ENCODE assay signal across 10 mouse cellular contexts in genomic region chr17:83782740-83783139, GRCm38 (mm10).
DNase-seq lines count a peak whose midpoint lies in the region; ATAC-seq and TF ChIP-seq lines count a peak whose summit lies in the region.
"Had no signal": no experiment of that assay in that cellular context is flagged by ENCODE, and none has a peak within 500 bp of the region (broad histone marks: within the 10 kb centered on the region; RNA-seq: fewer than 3 reads in every experiment).

No protein-coding gene starts in this region.

- no peak overlapping the region for H3K4me3 ChIP-seq in limb, embryonic 11.5 days (ENCODE audit: low read depth, low read length)
- no peak overlapping the region for H3K4me3 ChIP-seq in limb, embryonic 10.5 days
- H3K4me3 ChIP-seq in embryonic facial prominence, embryonic 11.5 days (ENCODE audit: low read depth, low read length): no peak overlapping the region
- no peak overlapping the region for H3K4me3 ChIP-seq in limb, embryonic 12.5 days (replicated peaks)
- H3K4me3 ChIP-seq in gastrocnemius, adult 2 months: no peak overlapping the region

- no peak for TF ChIP-seq CTCF in gastrocnemius, adult 2 months (IDR thresholded peaks at IDR 0.05)

- H3K27me3 ChIP-seq in limb, embryonic 11.5 days (ENCODE audit: control insufficient read depth, insufficient read depth, low read length): no peaks in the 10 kb centered on the region
- H3K27me3 ChIP-seq in limb, embryonic 10.5 days (ENCODE audit: low read depth, poor library complexity, severe bottlenecking): no peaks in the 10 kb centered on the region
- no peaks in the 10 kb centered on the region for H3K27me3 ChIP-seq in embryonic facial prominence, embryonic 11.5 days (ENCODE audit: control insufficient read depth, insufficient read depth, low read length)
- no peaks in the 10 kb centered on the region for H3K27me3 ChIP-seq in limb, embryonic 12.5 days

- no peak overlapping the region for H3K9ac ChIP-seq in limb, embryonic 11.5 days (ENCODE audit: low read length)
- H3K9ac ChIP-seq in embryonic facial prominence, embryonic 11.5 days (replicated peaks; ENCODE audit: low read length): no peak overlapping the region
- H3K9ac ChIP-seq in limb, embryonic 12.5 days (replicated peaks): no peak overlapping the region
- H3K9ac ChIP-seq: liver, embryonic 14.5 days had no signal

- WGBS in limb, embryonic 11.5 days: 56% methylated on average over 5 of the region's 5 CpGs
- WGBS in limb, embryonic 10.5 days: 70% methylated on average over 5 of the region's 5 CpGs
- WGBS in embryonic facial prominence, embryonic 11.5 days: 46% methylated on average over 5 of the region's 5 CpGs
- WGBS in limb, embryonic 12.5 days: 48% methylated on average over 5 of the region's 5 CpGs

- no peak overlapping the region for H3K27ac ChIP-seq in limb, embryonic 11.5 days (replicated peaks; ENCODE audit: low read depth, low read length)
- no peak overlapping the region for H3K27ac ChIP-seq in limb, embryonic 10.5 days
- no peak overlapping the region for H3K27ac ChIP-seq in embryonic facial prominence, embryonic 11.5 days (replicated peaks; ENCODE audit: low read depth, low read length)
- H3K27ac ChIP-seq in limb, embryonic 12.5 days: peak overlapping the region; percentile 50; the same call in 1 of the 2 replicates
- no peak overlapping the region for H3K27ac ChIP-seq in gastrocnemius, adult 2 months
- H3K27ac ChIP-seq: liver, embryonic 14.5 days had no signal

- DNase-seq in limb, embryonic 11.5 days (ENCODE audit: low spot score): peak; percentile 29
- no peak for DNase-seq in limb, embryonic 10.5 days (ENCODE audit: low spot score)
- DNase-seq in embryonic facial prominence, embryonic 11.5 days (ENCODE audit: low spot score): peak; percentile 83
- DNase-seq in frontal cortex, adult 2 months (ENCODE audit: extremely low spot score in 1 of 2, low spot score in 1 of 2): peak; percentile 72 to 78
- no peak for DNase-seq in urinary bladder, postnatal 25 days (ENCODE audit: low spot score)
- DNase-seq in gastrocnemius, adult 2 months: no peak
- DNase-seq: heart, adult 11 months; kidney, adult 11 months had no signal

- no peaks in the 10 kb centered on the region for H3K4me1 ChIP-seq in limb, embryonic 11.5 days (ENCODE audit: control insufficient read depth, insufficient read depth, low read length)
- peaks cover 8% of the 10 kb centered on the region for H3K4me1 ChIP-seq in limb, embryonic 10.5 days
- H3K4me1 ChIP-seq in embryonic facial prominence, embryonic 11.5 days (ENCODE audit: control insufficient read depth, insufficient read depth, low read length): no peaks in the 10 kb centered on the region
- no peaks in the 10 kb centered on the region; the same call in 1 of the 2 replicates for H3K4me1 ChIP-seq in limb, embryonic 12.5 days (replicated peaks)

- no peak for ATAC-seq in limb, embryonic 11.5 days (ENCODE audit: insufficient number of reproducible peaks, low FRiP score, low TSS enrichment, low read depth)
- ATAC-seq in embryonic facial prominence, embryonic 11.5 days (replicated peaks; ENCODE audit: insufficient number of reproducible peaks, low FRiP score, low TSS enrichment, low read depth): no peak
- ATAC-seq in limb, embryonic 12.5 days (ENCODE audit: insufficient number of reproducible peaks, insufficient read depth, low FRiP score, low TSS enrichment, low read depth): no peak

- peaks cover 2% of the 10 kb centered on the region; the same call in 1 of the 2 replicates for H3K36me3 ChIP-seq in limb, embryonic 11.5 days (ENCODE audit: control insufficient read depth, insufficient read depth, low read length)
- H3K36me3 ChIP-seq in limb, embryonic 10.5 days: peaks cover 29% of the 10 kb centered on the region
- no peaks in the 10 kb centered on the region for H3K36me3 ChIP-seq in embryonic facial prominence, embryonic 11.5 days (replicated peaks; ENCODE audit: control insufficient read depth, insufficient read depth, low read depth, low read length)
- peaks cover 46% of the 10 kb centered on the region for H3K36me3 ChIP-seq in limb, embryonic 12.5 days

- no peak overlapping the region for H3K4me2 ChIP-seq in limb, embryonic 11.5 days (ENCODE audit: low read depth, severe bottlenecking)
- H3K4me2 ChIP-seq in embryonic facial prominence, embryonic 11.5 days (ENCODE audit: low read depth, low read length): no peak overlapping the region
- no peak overlapping the region for H3K4me2 ChIP-seq in limb, embryonic 12.5 days

- intact Hi-C loops in gastrocnemius, adult 2 months (cut with DNase I): no loop called here

- H3K9me3 ChIP-seq in limb, embryonic 11.5 days (ENCODE audit: control insufficient read depth, low read length): no peaks in the 10 kb centered on the region
- no peaks in the 10 kb centered on the region for H3K9me3 ChIP-seq in limb, embryonic 10.5 days (replicated peaks)
- no peaks in the 10 kb centered on the region for H3K9me3 ChIP-seq in embryonic facial prominence, embryonic 11.5 days (replicated peaks; ENCODE audit: control insufficient read depth, low read length)
- H3K9me3 ChIP-seq in limb, embryonic 12.5 days: no peaks in the 10 kb centered on the region

Comparison
In these comparisons a context has a peak if more than half of its experiments do, and no peak if none do; other contexts are left out.
1. DNase-seq: peak in limb, embryonic 11.5 days (single experiment), embryonic facial prominence, embryonic 11.5 days (single experiment) and frontal cortex, adult 2 months (2 of 2); none in limb, embryonic 10.5 days (single experiment), urinary bladder, postnatal 25 days (single experiment) and gastrocnemius, adult 2 months (single experiment).